In the genomic region with DNA sequence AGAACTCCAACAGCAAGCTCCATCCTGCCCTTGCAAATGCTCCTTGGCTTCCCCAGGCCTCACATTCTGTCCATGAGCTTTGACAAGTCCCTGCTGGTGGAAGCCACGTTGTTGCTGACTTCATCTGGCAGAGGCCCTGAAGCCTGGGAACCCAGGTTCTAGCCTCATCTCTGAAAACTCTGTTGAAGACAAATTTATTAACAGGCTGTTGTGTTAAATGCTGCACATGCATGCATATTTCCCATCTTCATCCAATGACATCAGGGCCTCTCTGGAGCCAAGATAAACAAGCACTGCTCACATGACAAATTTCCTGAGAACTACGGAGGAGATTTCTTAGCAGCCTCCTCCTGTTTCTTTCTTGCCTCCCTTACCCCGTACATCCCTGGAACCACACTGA, we compare ENCODE assay signal across 11 mouse cellular contexts.
A peak's percentile ranks its signal among the peaks of the same experiment; 100 is the strongest.
DNase-seq lines count a peak whose midpoint lies in the region; ATAC-seq and TF ChIP-seq lines count a peak whose summit lies in the region.
"Had no signal": no experiment of that assay in that cellular context is flagged by ENCODE, and none has a peak within 500 bp of the region (broad histone marks: within the 10 kb centered on the region; RNA-seq: fewer than 3 reads in every experiment).

No protein-coding gene starts in this region.

- no peaks in the 10 kb centered on the region for H3K4me1 ChIP-seq in liver, postnatal 0 days (ENCODE audit: insufficient read depth)
- peaks cover 14% of the 10 kb centered on the region for H3K4me1 ChIP-seq in heart, embryonic 16.5 days (ENCODE audit: control insufficient read depth, insufficient read depth, low read length)
- H3K4me1 ChIP-seq in stomach, embryonic 15.5 days, result no peaks in the 10 kb centered on the region
- H3K4me1 ChIP-seq in thymus, adult 2 months (replicated peaks; ENCODE audit: control insufficient read depth, insufficient read depth, low read length), result no peaks in the 10 kb centered on the region
- H3K4me1 ChIP-seq: forebrain, embryonic 12.5 days had no signal

- no peak overlapping the region for H3K4me3 ChIP-seq in liver, postnatal 0 days (ENCODE audit: low read depth, low read length)
- H3K4me3 ChIP-seq in heart, embryonic 16.5 days (ENCODE audit: low read length), result no peak overlapping the region
- H3K4me3 ChIP-seq in stomach, embryonic 15.5 days (replicated peaks), result no peak overlapping the region
- H3K4me3 ChIP-seq in thymus, adult 2 months (ENCODE audit: control insufficient read depth, insufficient read depth, low read length), result no peak overlapping the region
- H3K4me3 ChIP-seq: forebrain, embryonic 12.5 days; hindbrain, embryonic 15.5 days; midbrain, embryonic 15.5 days had no signal

- TF ChIP-seq EP300 in liver, postnatal 0 days (IDR thresholded peaks at IDR 0.05; ENCODE audit: low read depth), result 0 out of 2 replicates have a peak, but pooled peaks have one; percentile 10

- no peak for ATAC-seq in liver, postnatal 0 days
- ATAC-seq in heart, embryonic 16.5 days (replicated peaks; ENCODE audit: extremely low read depth, insufficient read depth, low FRiP score), result peak; percentile 69
- no peak for ATAC-seq in stomach, embryonic 15.5 days (ENCODE audit: insufficient read depth, low FRiP score, low read depth)
- no peak for ATAC-seq in erythroid progenitor cell, adult 5-6 weeks (replicated peaks; ENCODE audit: low FRiP score, poor library complexity, severe bottlenecking)
- ATAC-seq: midbrain, embryonic 15.5 days had no signal

- 56% methylated on average over 3 of the region's 3 CpGs for WGBS in liver, postnatal 0 days (ENCODE audit: insufficient replicate concordance)
- 33% methylated on average over 3 of the region's 3 CpGs for WGBS in heart, embryonic 16.5 days
- 35% methylated on average over 3 of the region's 3 CpGs for WGBS in stomach, embryonic 15.5 days
- 70% methylated on average over 3 of the region's 3 CpGs for WGBS in thymus, adult 2 months

- H3K36me3 ChIP-seq in liver, postnatal 0 days (replicated peaks; ENCODE audit: insufficient read depth, low read length), result no peaks in the 10 kb centered on the region
- no peaks in the 10 kb centered on the region for H3K36me3 ChIP-seq in heart, embryonic 16.5 days (ENCODE audit: control insufficient read depth, insufficient read depth)
- H3K36me3 ChIP-seq in stomach, embryonic 15.5 days, result 0 out of 2 replicates have a peak, but pooled peaks cover 3% of the 10 kb centered on the region
- H3K36me3 ChIP-seq in thymus, adult 2 months (ENCODE audit: control insufficient read depth, insufficient read depth, low read length), result no peaks in the 10 kb centered on the region
- H3K36me3 ChIP-seq: forebrain, embryonic 12.5 days; hindbrain, embryonic 15.5 days; midbrain, embryonic 15.5 days had no signal

- H3K9ac ChIP-seq in liver, postnatal 0 days (replicated peaks), result no peak overlapping the region
- no peak overlapping the region for H3K9ac ChIP-seq in heart, embryonic 16.5 days (ENCODE audit: low read length)
- no peak overlapping the region for H3K9ac ChIP-seq in stomach, embryonic 15.5 days
- H3K9ac ChIP-seq: forebrain, embryonic 12.5 days; hindbrain, embryonic 15.5 days; midbrain, embryonic 15.5 days had no signal

- no peak for DNase-seq in liver, postnatal 0 days
- no peak for DNase-seq in liver
- peak; percentile 49 for DNase-seq in kidney, postnatal 14 days
- no peak for DNase-seq in thymus, adult 2 months
- no peak for DNase-seq in thymus, postnatal 25 days

- H3K9me3 ChIP-seq in liver, postnatal 0 days (ENCODE audit: low read length), result no peaks in the 10 kb centered on the region
- H3K9me3 ChIP-seq in heart, embryonic 16.5 days (replicated peaks; ENCODE audit: control insufficient read depth, low read length), result no peaks in the 10 kb centered on the region
- no peaks in the 10 kb centered on the region for H3K9me3 ChIP-seq in stomach, embryonic 15.5 days
- H3K9me3 ChIP-seq: forebrain, embryonic 12.5 days; hindbrain, embryonic 15.5 days; midbrain, embryonic 15.5 days had no signal

- H3K4me2 ChIP-seq in liver, postnatal 0 days (ENCODE audit: low read depth, low read length), result no peak overlapping the region
- no peak overlapping the region for H3K4me2 ChIP-seq in heart, embryonic 16.5 days (ENCODE audit: low read depth, low read length)
- no peak overlapping the region for H3K4me2 ChIP-seq in stomach, embryonic 15.5 days
- H3K4me2 ChIP-seq: forebrain, embryonic 12.5 days; hindbrain, embryonic 15.5 days; midbrain, embryonic 15.5 days had no signal

- no peak for TF ChIP-seq CTCF in liver, postnatal 0 days (IDR thresholded peaks at IDR 0.05; ENCODE audit: low read depth)
- no peak for TF ChIP-seq CTCF in thymus, adult 2 months (IDR thresholded peaks at IDR 0.05; ENCODE audit: borderline replicate concordance, control insufficient read depth, extremely low read depth, insufficient read depth, low read length, poor library complexity)

- H3K27ac ChIP-seq in liver, postnatal 0 days (ENCODE audit: low read depth), result no peak overlapping the region
- peak overlapping the region; percentile 69 for H3K27ac ChIP-seq in heart, embryonic 16.5 days (ENCODE audit: low read length)
- H3K27ac ChIP-seq in stomach, embryonic 15.5 days, result peak overlapping the region; percentile 57; the same call in 1 of the 2 replicates
- H3K27ac ChIP-seq in thymus, adult 2 months (ENCODE audit: control insufficient read depth, insufficient read depth, low read length), result no peak overlapping the region
- H3K27ac ChIP-seq: forebrain, embryonic 12.5 days; hindbrain, embryonic 15.5 days; midbrain, embryonic 15.5 days had no signal

- no peaks in the 10 kb centered on the region for H3K27me3 ChIP-seq in liver, postnatal 0 days (ENCODE audit: insufficient read depth, low read length)
- no peaks in the 10 kb centered on the region for H3K27me3 ChIP-seq in heart, embryonic 16.5 days (ENCODE audit: control insufficient read depth, insufficient read depth, low read length)
- H3K27me3 ChIP-seq in stomach, embryonic 15.5 days (replicated peaks), result no peaks in the 10 kb centered on the region
- no peaks in the 10 kb centered on the region for H3K27me3 ChIP-seq in thymus, adult 2 months (ENCODE audit: control insufficient read depth, insufficient read depth, low read length)
- H3K27me3 ChIP-seq: forebrain, embryonic 12.5 days; hindbrain, embryonic 15.5 days; midbrain, embryonic 15.5 days had no signal

- TF ChIP-seq POLR2A in thymus, adult 2 months (IDR thresholded peaks at IDR 0.05; ENCODE audit: control insufficient read depth, extremely low read depth, insufficient read depth, low read length, poor library complexity), result no peak

Comparison
In these comparisons a context has a peak if more than half of its experiments do, and no peak if none do; other contexts are left out.
1. H3K27ac ChIP-seq: peak in heart, embryonic 16.5 days (single experiment) and stomach, embryonic 15.5 days (single experiment); none in liver, postnatal 0 days (single experiment) and thymus, adult 2 months (single experiment).